Mouse (Mus musculus) CH12.LX (cell line): ENCODE measurements around the gene Fam107b. TPM values are rescaled to one million over a fixed set of nuclear protein-coding genes. Genes with fewer than 3 reads are reported as not detected.

Experiments used
- DNase-seq: peaks from one replicate; pipeline ENCODE4 v3.0.0-alpha.2; 2013; ENCODE audit errors: extremely low read depth
- H3K27ac ChIP-seq: 2 replicates; pipeline ENCODE4 v1.5.1; 2012; ENCODE audit warnings: low read depth, mild to moderate bottlenecking, control low read depth, moderate library complexity; ENCODE audit not compliant: insufficient read depth
- H3K27me3 ChIP-seq: replicated peaks from 2 replicates; pipeline ENCODE3; 2012; ENCODE audit warnings: inconsistent platforms
- H3K36me3 ChIP-seq, 2 experiments: replicated peaks in 1 of 2; 2 replicates each; pipeline versions ENCODE3 to v1.6.1; 2012; ENCODE audit warnings: inconsistent platforms in 1 of 2, low read length in 1 of 2, mild to moderate bottlenecking in 1 of 2, mixed read lengths in 1 of 2, moderate library complexity in 1 of 2; ENCODE audit not compliant: control insufficient read depth in 1 of 2, insufficient read depth in 1 of 2
- H3K4me1 ChIP-seq, 2 experiments: 2 replicates each; pipeline ENCODE4 v1.6.1; 2012; ENCODE audit warnings: inconsistent platforms in 1 of 2, moderate library complexity in 1 of 2; ENCODE audit not compliant: insufficient read depth in 2 of 2, control insufficient read depth in 1 of 2
- H3K4me2 ChIP-seq: 2 replicates; pipeline ENCODE4 v1.6.1; 2012; ENCODE audit warnings: low read depth, mild to moderate bottlenecking, control low read depth; ENCODE audit not compliant: poor library complexity, insufficient read depth, severe bottlenecking
- H3K4me3 ChIP-seq, 3 experiments: fragments of 150-350 bp in 1 of 3; sonication (generic) in 1 of 3; replicated peaks in 1 of 3; 2 replicates each; pipeline versions ENCODE3 to v1.5.1; 2011 to 2012; ENCODE audit warnings: low read depth in 2 of 3, low read length in 2 of 3, mild to moderate bottlenecking in 2 of 3, moderate library complexity in 2 of 3, control low read depth in 1 of 3, improper control_type of control experiment in 1 of 3, inconsistent platforms in 1 of 3, mixed read lengths in 1 of 3; ENCODE audit not compliant: poor library complexity in 1 of 3
- H3K79me2 ChIP-seq: replicated peaks from 2 replicates; pipeline ENCODE4 v1.6.1; 2012; ENCODE audit warnings: mild to moderate bottlenecking, moderate library complexity; ENCODE audit not compliant: control insufficient read depth, poor library complexity, insufficient read depth, severe bottlenecking; ENCODE audit errors: extremely low read depth
- H3K9ac ChIP-seq: 2 replicates; pipeline ENCODE4 v1.6.1; 2012; ENCODE audit warnings: low read depth, mild to moderate bottlenecking, control low read depth, moderate library complexity; ENCODE audit not compliant: insufficient read depth
- H3K9me3 ChIP-seq: replicated peaks from 2 replicates; pipeline ENCODE3; 2012; ENCODE audit warnings: low read length, inconsistent platforms, mixed read lengths
- BHLHE40 ChIP-seq: IDR thresholded peaks from 2 replicates; pipeline ENCODE4 v1.6.1; 2011; ENCODE audit warnings: mild to moderate bottlenecking, low read depth, low read length, improper control_type of control experiment
- CTCF ChIP-seq, 2 experiments: IDR thresholded peaks in 1 of 2; conservative IDR thresholded peaks in 1 of 2; 2 replicates each; pipeline ENCODE4 v1.5.1; 2011 to 2012; ENCODE audit warnings: low read depth in 2 of 2, low read length in 2 of 2, improper control_type of control experiment in 1 of 2, inconsistent platforms in 1 of 2, mild to moderate bottlenecking in 1 of 2, moderate library complexity in 1 of 2
- E2F4 ChIP-seq: IDR thresholded peaks from 2 replicates; pipeline ENCODE4 v1.6.1; 2011; ENCODE audit warnings: low read depth, low read length, improper control_type of control experiment; ENCODE audit not compliant: insufficient replicate concordance
- ELF1 ChIP-seq: IDR thresholded peaks from 2 replicates; pipeline ENCODE4 v1.6.1; 2014; ENCODE audit warnings: low read depth, mild to moderate bottlenecking, inconsistent platforms, low read length, improper control_type of control experiment
- GABPA ChIP-seq: IDR thresholded peaks from 2 replicates; pipeline ENCODE4 v1.6.1; 2012; ENCODE audit warnings: low read depth, low read length, improper control_type of control experiment, inconsistent platforms; ENCODE audit not compliant: insufficient replicate concordance
- IRF4 ChIP-seq: IDR thresholded peaks from 2 replicates; pipeline ENCODE4 v1.6.1; 2014; ENCODE audit warnings: low read depth, mild to moderate bottlenecking, inconsistent platforms, low read length, improper control_type of control experiment
- JUN ChIP-seq: IDR thresholded peaks from 2 replicates; pipeline ENCODE4 v1.6.1; 2011; ENCODE audit warnings: low read depth, mild to moderate bottlenecking, low read length, improper control_type of control experiment, moderate library complexity; ENCODE audit not compliant: insufficient read depth
- KAT2A ChIP-seq: IDR thresholded peaks from 2 replicates; pipeline ENCODE4 v1.6.1; 2012; ENCODE audit warnings: low read length, improper control_type of control experiment, inconsistent platforms; ENCODE audit not compliant: insufficient replicate concordance
- MAFK ChIP-seq: IDR thresholded peaks from 2 replicates; pipeline ENCODE4 v1.6.1; 2011; ENCODE audit warnings: low read length, improper control_type of control experiment; ENCODE audit not compliant: insufficient replicate concordance
- MAX ChIP-seq: IDR thresholded peaks from 2 replicates; pipeline ENCODE4 v1.6.1; 2011; ENCODE audit warnings: low read length, improper control_type of control experiment
- MAZ ChIP-seq: IDR thresholded peaks from 2 replicates; pipeline ENCODE4 v1.6.1; 2012; ENCODE audit warnings: low read depth, mild to moderate bottlenecking, inconsistent platforms, low read length, improper control_type of control experiment, moderate library complexity
- MEF2A ChIP-seq: IDR thresholded peaks from 2 replicates; pipeline ENCODE4 v1.6.1; 2014; ENCODE audit warnings: low read depth, mild to moderate bottlenecking, inconsistent platforms, low read length, improper control_type of control experiment, borderline replicate concordance
- MXI1 ChIP-seq: IDR thresholded peaks from 2 replicates; pipeline ENCODE4 v1.6.1; 2011; ENCODE audit warnings: mild to moderate bottlenecking, low read depth, low read length, improper control_type of control experiment
- MYC ChIP-seq: IDR thresholded peaks from 2 replicates; pipeline ENCODE4 v1.6.1; 2011; ENCODE audit warnings: low read depth, mild to moderate bottlenecking, improper control_type of control experiment, low read length
- NELFE ChIP-seq: IDR thresholded peaks from 2 replicates; pipeline ENCODE4 v1.6.1; 2011; ENCODE audit warnings: low read depth, low read length, improper control_type of control experiment
- NRF1 ChIP-seq: IDR thresholded peaks from 2 replicates; pipeline ENCODE4 v1.6.1; 2014; ENCODE audit warnings: low read depth, mild to moderate bottlenecking, inconsistent platforms, low read length, improper control_type of control experiment, moderate library complexity
- POLR2A ChIP-seq: IDR thresholded peaks from 2 replicates; pipeline ENCODE4 v1.6.1; 2011; ENCODE audit warnings: low read depth, mild to moderate bottlenecking, improper control_type of control experiment, low read length
- RAD21 ChIP-seq: IDR thresholded peaks from 2 replicates; pipeline ENCODE4 v1.6.1; 2011; ENCODE audit warnings: low read depth, mild to moderate bottlenecking, low read length, improper control_type of control experiment, moderate library complexity
- RCOR1 ChIP-seq: conservative IDR thresholded peaks from 2 replicates; pipeline ENCODE4 v1.6.1; 2012; ENCODE audit warnings: low read depth, mild to moderate bottlenecking, inconsistent platforms, low read length, improper control_type of control experiment
- SMC3 ChIP-seq: IDR thresholded peaks from 2 replicates; pipeline ENCODE4 v1.6.1; 2011; ENCODE audit warnings: low read depth, low read length, improper control_type of control experiment
- TCF12 ChIP-seq: IDR thresholded peaks from 2 replicates; pipeline ENCODE4 v1.6.1; 2014; ENCODE audit warnings: low read depth, mild to moderate bottlenecking, inconsistent platforms, low read length, improper control_type of control experiment
- UBTF ChIP-seq: IDR thresholded peaks from 2 replicates; pipeline ENCODE4 v1.6.1; 2012; ENCODE audit warnings: low read depth, mild to moderate bottlenecking, inconsistent platforms, low read length, improper control_type of control experiment, moderate library complexity
- USF2 ChIP-seq: conservative IDR thresholded peaks from 2 replicates; pipeline ENCODE4 v1.6.1; 2011; ENCODE audit warnings: low read depth, low read length, improper control_type of control experiment
- ZKSCAN1 ChIP-seq: IDR thresholded peaks from 2 replicates; pipeline ENCODE4 v1.6.1; 2012; ENCODE audit warnings: low read depth, inconsistent platforms, low read length, improper control_type of control experiment, borderline replicate concordance
- ZMIZ1 ChIP-seq: IDR thresholded peaks from 2 replicates; pipeline ENCODE4 v1.6.1; 2012; ENCODE audit warnings: low read depth, mild to moderate bottlenecking, inconsistent platforms, low read length, improper control_type of control experiment
- dilution Hi-C: fragments of 300-500 bp; cut with MboI; formaldehyde crosslinking; loops from 2 replicates; pipeline ENCODE4 v1.14.3; 2020; ENCODE audit warnings: low sequenced_read_pairs; ENCODE audit not compliant: extremely low pct_unique_long_range_greater_than_20kb, extremely low pct_ligation_motif_present
- in situ Hi-C: fragments of 300-500 bp; cut with MboI; formaldehyde crosslinking; loops from 3 replicates; pipeline ENCODE4 v1.14.3; 2019; ENCODE audit warnings: low sequenced_read_pairs, low pct_ligation_motif_present, low pct_unique_long_range_greater_than_20kb, mixed read lengths
- polyA plus RNA-seq: library from polyadenylated mRNA; unstranded; fragments of >175 nt; gene quantifications from 2 replicates; pipeline ENCODE4 v1.2.1, GENCODE M21; 2012; ENCODE audit warnings: low read depth; ENCODE audit not compliant: insufficient read length
- total RNA-seq, 2 experiments: library from RNA; depleted of rRNA; stranded (reverse); fragments of 300-350 nt in 1 of 2; fragments of >200 nt in 1 of 2; gene quantifications; 2 replicates each; pipeline ENCODE4 v1.2.3; 2012 to 2014

Fam107b gene
- total and polyA plus RNA-seq, 3 experiments, result 42.6 to 113 (median 71.7) TPM

DNA sequence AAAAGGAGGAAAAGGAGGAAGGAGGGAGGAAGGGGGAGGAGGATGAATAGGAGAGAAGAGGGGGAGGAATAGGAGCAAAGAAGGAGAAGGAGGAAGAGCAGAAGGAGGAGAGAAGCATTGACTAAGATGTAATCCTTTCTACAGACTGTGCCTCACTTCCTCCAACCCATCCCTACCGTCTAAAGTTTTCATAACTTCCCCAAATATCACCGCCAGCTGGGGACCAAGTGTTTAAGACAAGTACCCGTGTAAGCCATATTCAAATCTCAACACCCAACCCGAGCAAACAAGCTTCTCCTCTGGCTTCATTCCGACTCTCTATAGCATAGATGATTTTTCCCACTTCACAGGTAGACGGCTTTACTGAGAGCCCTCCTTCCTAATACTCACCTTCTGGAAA lies 86.5 kb downstream of the Fam107b start (continued):
- TF ChIP-seq RAD21 (no peak; the same call in 1 of the 2 replicates), E2F4 (no peak), IRF4 (no peak), MYC (0 out of 2 replicates have a peak, but pooled peaks have one; percentile 13), MAZ (no peak)

DNA sequence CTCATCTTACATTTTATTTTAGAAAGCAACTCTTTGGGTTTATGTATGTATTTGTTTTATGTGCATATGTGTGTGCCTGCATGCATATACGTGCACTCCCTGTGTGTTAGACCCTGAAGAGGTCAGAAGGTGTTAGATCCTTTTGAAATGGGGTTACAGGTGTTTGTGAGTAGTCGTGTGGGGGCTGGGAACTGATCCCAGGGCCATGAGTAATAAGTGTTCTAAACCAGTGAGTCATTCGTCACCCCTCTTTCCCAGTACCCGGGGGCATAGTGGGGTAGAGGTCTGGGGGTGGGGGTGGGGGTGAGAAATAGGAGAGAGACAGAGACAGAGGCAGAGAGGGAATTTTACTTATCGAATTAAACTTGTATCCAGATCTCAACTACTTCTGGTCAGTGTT lies 87.1 kb downstream of the Fam107b start:
- Histone ChIP-seq H3K4me3 (no peak overlapping the region), H3K36me3 (no peaks in the 10 kb centered on the region), H3K4me1 (peaks cover 22 to 48% of the 10 kb centered on the region in 2 experiments), H3K79me2 (no peaks in the 10 kb centered on the region), H3K9ac (no peak overlapping the region), H3K9me3 (no peaks in the 10 kb centered on the region), H3K27me3 (no peaks in the 10 kb centered on the region), H3K27ac (peak overlapping the region; percentile 78), H3K4me2 (peak overlapping the region; percentile 57)
- DNase-seq, result peak; percentile 76
- dilution Hi-C loops (no loop called here), in situ Hi-C loops (no loop called here)
- TF ChIP-seq NELFE (0 out of 2 replicates have a peak, but pooled peaks have one; percentile 5), USF2 (no peak), MYC (0 out of 2 replicates have a peak, but pooled peaks have one; percentile 9)

DNA sequence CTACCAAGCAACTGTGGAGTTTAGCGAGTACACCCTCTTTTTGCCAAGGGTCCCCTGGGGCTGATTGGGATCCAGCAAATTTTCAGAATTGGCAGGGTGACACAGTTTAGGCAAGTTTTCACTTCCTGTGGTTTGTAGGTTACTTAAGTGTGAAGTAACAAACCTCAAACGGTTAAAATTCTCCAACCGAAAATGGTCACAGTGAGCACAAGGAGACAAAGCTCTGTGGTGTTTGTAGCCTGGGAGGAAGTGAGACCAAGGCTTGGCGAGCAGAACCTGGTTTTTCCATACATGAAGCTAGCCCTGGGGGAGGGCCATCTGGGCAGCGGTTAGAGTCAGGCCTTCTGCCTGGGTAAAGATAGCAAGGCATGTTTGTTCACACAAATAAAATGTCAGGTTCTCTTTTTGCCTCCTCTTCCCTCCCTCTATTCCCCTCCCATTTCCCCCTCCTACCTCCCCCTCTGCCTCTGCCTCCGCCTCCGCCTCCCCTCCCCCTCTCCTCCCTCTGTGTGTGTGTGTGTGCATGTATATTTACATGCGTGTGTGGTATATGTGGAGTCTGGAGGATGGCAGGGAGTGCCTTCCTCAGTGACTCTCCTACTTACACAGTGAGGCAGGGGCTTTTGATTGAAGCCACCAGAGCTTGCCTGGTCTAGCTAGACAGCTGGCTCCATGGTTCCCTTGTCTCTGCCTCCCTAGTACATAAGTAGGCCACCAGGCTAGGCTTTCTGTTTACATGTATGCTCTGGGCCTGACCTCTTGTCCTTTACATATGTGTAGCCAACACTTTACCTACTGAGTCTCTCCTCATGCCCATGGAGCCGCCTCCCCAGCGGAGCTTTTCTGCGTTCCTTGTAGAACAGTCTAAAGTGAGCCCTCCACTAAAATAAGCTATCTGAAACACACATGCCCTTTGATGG lies 87.8 kb downstream of the Fam107b start:
- dilution Hi-C loops, result no loop called here
- H3K4me2 ChIP-seq, result peak overlapping the region; percentile 57
- peak overlapping the region; percentile 5; the same call in 1 of the 2 replicates for H3K9ac ChIP-seq
- peak overlapping the region; percentile 97 for H3K27ac ChIP-seq
- no peaks in the 10 kb centered on the region for H3K9me3 ChIP-seq
- DNase-seq, result peak; percentile 99
- H3K4me1 ChIP-seq, result peaks cover 22 to 48% of the 10 kb centered on the region in 2 experiments
- in situ Hi-C loops, result no loop called here
- no peaks in the 10 kb centered on the region for H3K27me3 ChIP-seq
- no peaks in the 10 kb centered on the region for H3K36me3 ChIP-seq
- H3K79me2 ChIP-seq, result no peaks in the 10 kb centered on the region
- peak overlapping the region in 1 of 3 experiments; percentile 6 for H3K4me3 ChIP-seq
- TF ChIP-seq MYC (peak; percentile 84; the same call in 1 of the 2 replicates), MAZ (no peak; the same call in 1 of the 2 replicates), CTCF (conservative IDR thresholded peaks at IDR 0.05 in 1 of 2, IDR thresholded peaks at IDR 0.05 in 1 of 2; ENCODE audit: low read depth in 2 of 2, low read length in 2 of 2) (no peak), E2F4 (no peak), NRF1 (peak; percentile 7; the same call in 1 of the 2 replicates), POLR2A (peak; percentile 14), TCF12 (peak; percentile 97), USF2 (no peak), IRF4 (peak; percentile 98), MAFK (peak; percentile 92), RCOR1 (peak; percentile 93), UBTF (no peak), BHLHE40 (peak; percentile 86), JUN (peak; percentile 88), RAD21 (peak; percentile 38), ZMIZ1 (peak; percentile 89; the same call in 1 of the 2 replicates), SMC3 (peak; percentile 34; the same call in 1 of the 2 replicates), ELF1 (peak; percentile 75), MEF2A (peak; percentile 98), NELFE (no peak), GABPA (no peak), MAX (peak; percentile 82; the same call in 1 of the 2 replicates), KAT2A (0 out of 2 replicates have a peak, but pooled peaks have one; percentile 52), MXI1 (peak; percentile 55; the same call in 1 of the 2 replicates), ZKSCAN1 (peak; percentile 46; the same call in 1 of the 2 replicates)
